In genomic region chr4:83224242-83224641, GRCm38 (mm10) we compare ENCODE assay signal across 11 mouse cellular contexts.
DNase-seq lines count a peak whose midpoint lies in the region; ATAC-seq and TF ChIP-seq lines count a peak whose summit lies in the region.
"Had no signal": no experiment of that assay in that cellular context is flagged by ENCODE, and none has a peak within 500 bp of the region (broad histone marks: within the 10 kb centered on the region; RNA-seq: fewer than 3 reads in every experiment).

No protein-coding gene starts in this region.

- H3K4me3 ChIP-seq in heart, embryonic 10.5 days = no peak overlapping the region
- H3K4me3 ChIP-seq in thymus, adult 2 months (ENCODE audit: control insufficient read depth, insufficient read depth, low read length) = no peak overlapping the region
- no peak overlapping the region for H3K4me3 ChIP-seq in neural tube, embryonic 15.5 days (replicated peaks)
- H3K4me3 ChIP-seq: heart, embryonic 13.5 days; limb, embryonic 12.5 days; midbrain, embryonic 10.5 days had no signal

- no peaks in the 10 kb centered on the region for H3K9me3 ChIP-seq in heart, embryonic 10.5 days
- H3K9me3 ChIP-seq in neural tube, embryonic 15.5 days (replicated peaks) = no peaks in the 10 kb centered on the region
- H3K9me3 ChIP-seq: heart, embryonic 13.5 days; limb, embryonic 12.5 days; midbrain, embryonic 10.5 days had no signal

- no peak overlapping the region for H3K4me2 ChIP-seq in neural tube, embryonic 15.5 days
- H3K4me2 ChIP-seq: heart, embryonic 13.5 days; limb, embryonic 12.5 days had no signal

- no peak for TF ChIP-seq CTCF in thymus, adult 2 months (IDR thresholded peaks at IDR 0.05; ENCODE audit: borderline replicate concordance, control insufficient read depth, extremely low read depth, insufficient read depth, low read length, poor library complexity)

- H3K4me1 ChIP-seq in heart, embryonic 10.5 days = no peaks in the 10 kb centered on the region; the same call in 1 of the 2 replicates
- no peaks in the 10 kb centered on the region for H3K4me1 ChIP-seq in thymus, adult 2 months (replicated peaks; ENCODE audit: control insufficient read depth, insufficient read depth, low read length)
- H3K4me1 ChIP-seq in neural tube, embryonic 15.5 days = no peaks in the 10 kb centered on the region
- H3K4me1 ChIP-seq: limb, embryonic 12.5 days had no signal

- H3K36me3 ChIP-seq in heart, embryonic 10.5 days = no peaks in the 10 kb centered on the region
- H3K36me3 ChIP-seq in thymus, adult 2 months (ENCODE audit: control insufficient read depth, insufficient read depth, low read length) = no peaks in the 10 kb centered on the region
- no peaks in the 10 kb centered on the region for H3K36me3 ChIP-seq in neural tube, embryonic 15.5 days
- H3K36me3 ChIP-seq: heart, embryonic 13.5 days; limb, embryonic 12.5 days; midbrain, embryonic 10.5 days had no signal

- DNase-seq in heart, embryonic 10.5 days (ENCODE audit: low spot score) = peak; percentile 30
- DNase-seq in heart, adult 9 months (ENCODE audit: low spot score in 2 of 2) = no peak
- DNase-seq in thymus, adult 2 months = peak; percentile 4
- DNase-seq in thymus, postnatal 14 days = no peak
- peak; percentile 64 for DNase-seq in embryo, embryonic 10.5 days (ENCODE audit: low spot score)
- DNase-seq in frontal cortex, adult 2 months (ENCODE audit: extremely low spot score in 1 of 2, low spot score in 1 of 2) = no peak
- no peak for DNase-seq in kidney, adult 8-10 months

- no peak for ATAC-seq in neural tube, embryonic 15.5 days (ENCODE audit: low FRiP score)

- no peak overlapping the region for H3K9ac ChIP-seq in neural tube, embryonic 15.5 days (replicated peaks)
- H3K9ac ChIP-seq: heart, embryonic 13.5 days; limb, embryonic 12.5 days had no signal

- WGBS in heart, embryonic 10.5 days = 34% methylated on average over 5 of the region's 5 CpGs
- 43% methylated on average over 5 of the region's 5 CpGs for WGBS in thymus, adult 2 months
- WGBS in neural tube, embryonic 15.5 days = 43% methylated on average over 5 of the region's 5 CpGs

- H3K27ac ChIP-seq in heart, embryonic 10.5 days = no peak overlapping the region
- H3K27ac ChIP-seq in thymus, adult 2 months (ENCODE audit: control insufficient read depth, insufficient read depth, low read length) = no peak overlapping the region
- H3K27ac ChIP-seq in neural tube, embryonic 15.5 days (replicated peaks) = no peak overlapping the region
- H3K27ac ChIP-seq: heart, embryonic 13.5 days; limb, embryonic 12.5 days; midbrain, embryonic 10.5 days had no signal

- TF ChIP-seq POLR2A in thymus, adult 2 months (IDR thresholded peaks at IDR 0.05; ENCODE audit: control insufficient read depth, extremely low read depth, insufficient read depth, low read length, poor library complexity) = no peak

- H3K27me3 ChIP-seq in heart, embryonic 10.5 days (ENCODE audit: insufficient read depth, poor library complexity, severe bottlenecking) = no peaks in the 10 kb centered on the region
- no peaks in the 10 kb centered on the region for H3K27me3 ChIP-seq in thymus, adult 2 months (ENCODE audit: control insufficient read depth, insufficient read depth, low read length)
- no peaks in the 10 kb centered on the region for H3K27me3 ChIP-seq in neural tube, embryonic 15.5 days (replicated peaks)
- H3K27me3 ChIP-seq: heart, embryonic 13.5 days; limb, embryonic 12.5 days had no signal

Comparison
In these comparisons a context has a peak if more than half of its experiments do, and no peak if none do; other contexts are left out.
1. DNase-seq: peak in heart, embryonic 10.5 days (single experiment), thymus, adult 2 months (single experiment) and embryo, embryonic 10.5 days (single experiment); none in heart, adult 9 months (0 of 2), thymus, postnatal 14 days (single experiment), frontal cortex, adult 2 months (0 of 2) and kidney, adult 8-10 months (0 of 2).